Mouse (Mus musculus) gastrocnemius, postnatal 36 days (tissue): ENCODE measurements around the gene Gm10447. TPM values are rescaled to one million over a fixed set of nuclear protein-coding genes. Genes with fewer than 3 reads are reported as not detected.

Experiments
- DNase-seq, 2 experiments: peaks; one replicate each; pipeline ENCODE4 v3.0.0; 2022
- intact Hi-C: fragments of 180-260 bp; cut with DNase I; formaldehyde crosslinking; loops from one replicate; pipeline ENCODE4 v1.15.1; 2025
- microRNA-seq, 2 experiments: library from miRNA; unstranded; fragments of <30 nt; microRNA quantifications; one replicate each; pipeline ENCODE4 v1.2.0; 2021
- total RNA-seq, 2 experiments: library from RNA; stranded (reverse); gene quantifications; 2 replicates each; pipeline ENCODE4 v1.2.3; 2021

Gm10447 gene
- total RNA-seq, 2 experiments from 2014 or later, result not detected

GRCm38 (mm10) chr11:53413871-53414270, 43.0 kb downstream of the Gm10447 start:
- intact Hi-C loops, result no loop called here

DNA sequence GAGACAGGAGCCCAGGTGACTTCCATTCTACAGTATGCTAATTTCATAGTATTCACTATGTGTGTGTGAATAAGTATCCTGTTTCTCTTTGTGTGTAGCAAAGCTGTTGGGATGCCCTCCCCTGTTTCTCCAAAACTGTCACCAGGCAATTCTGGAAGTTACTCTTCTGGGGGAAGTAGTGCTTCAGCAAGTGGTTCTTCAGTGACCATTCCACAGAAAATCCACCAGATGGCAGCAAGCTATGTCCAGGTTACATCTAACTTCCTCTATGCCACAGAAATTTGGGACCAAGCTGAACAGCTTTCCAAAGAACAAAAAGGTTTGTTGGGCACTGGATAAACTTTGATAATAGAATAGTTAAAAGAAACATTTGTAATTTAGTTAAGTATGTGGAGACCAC, 45.2 kb downstream of the Gm10447 start:
- no peak for DNase-seq
- intact Hi-C loops, result no loop called here

More at GRCm38 (mm10) chr11:53413871-53414270, 43.0 kb downstream of the Gm10447 start:
- no peak for DNase-seq

Small RNAs within 50 kb of the gene (microRNA-seq; reads per million reads assigned to microRNA genes)
- gene Mir6920, result 0 to 0.74 reads per million in 2 experiments

Other genes starting within 250 kb of the Gm10447 start
- 10 to 100 TPM; 82.0 to 82.4 TPM for gene Hspa4, start 156.7 kb downstream of the Gm10447 start, total RNA-seq
- 1 to 10 TPM; 5.5 to 6.2 TPM for gene Zcchc10, start 132.4 kb downstream of the Gm10447 start, total RNA-seq
- gene Aff4, start 106.3 kb downstream of the Gm10447 start, total RNA-seq, result 10 to 100 TPM; 77.9 to 80.8 TPM
- not detected for gene Leap2, start 33.9 kb downstream of the Gm10447 start, total RNA-seq
- 1,000 to 10,000 TPM; 1,256 to 1,362 TPM for gene Uqcrq, start 26.3 kb downstream of the Gm10447 start, total RNA-seq
- under 1 TPM in 1 of 2 experiments, not detected in 1; 0.17 TPM for gene Gdf9, start 26.1 kb downstream of the Gm10447 start, total RNA-seq
- gene Shroom1, start 95 bp upstream of the Gm10447 start, total RNA-seq, result under 1 TPM; 0.38 to 0.59 TPM
- not detected for gene Gm9837, start 13.4 kb upstream of the Gm10447 start, total RNA-seq
- not detected for gene Gm9945, start 23.1 kb upstream of the Gm10447 start, total RNA-seq
- under 1 TPM; 0.08 to 0.12 TPM for gene Sowaha, start 23.2 kb upstream of the Gm10447 start, total RNA-seq
- gene Sept8, start 62.1 kb upstream of the Gm10447 start, total RNA-seq, result 10 to 100 TPM; 11.7 to 15.5 TPM
- gene Kif3a, start 110.3 kb upstream of the Gm10447 start, total RNA-seq, result 1 to 10 TPM; 3.2 to 4.9 TPM
- gene Il4, start 161.6 kb upstream of the Gm10447 start, total RNA-seq, result not detected
- not detected for gene Il13, start 177.6 kb upstream of the Gm10447 start, total RNA-seq